Mouse (Mus musculus) frontal cortex, adult 2 months (tissue): Measurements from ENCODE around the gene Fn3k. TPM values are rescaled to one million over a fixed set of nuclear protein-coding genes. Genes with fewer than 3 reads are reported as not detected.

ENCODE experiments used
- DNase-seq, 2 experiments: peaks; one replicate each; pipeline ENCODE4 v3.0.0; 2022; ENCODE audit warnings: low spot score in 1 of 2; ENCODE audit errors: extremely low spot score in 1 of 2
- polyA plus RNA-seq: library from polyadenylated mRNA; depleted of rRNA; stranded (reverse); fragments of >200 nt; gene quantifications from 2 replicates; pipeline ENCODE4 v1.2.3, GENCODE M21; 2012; rRNA removed

The Fn3k gene
- polyA plus RNA-seq, 1 experiment = 44.7 TPM

DNA sequence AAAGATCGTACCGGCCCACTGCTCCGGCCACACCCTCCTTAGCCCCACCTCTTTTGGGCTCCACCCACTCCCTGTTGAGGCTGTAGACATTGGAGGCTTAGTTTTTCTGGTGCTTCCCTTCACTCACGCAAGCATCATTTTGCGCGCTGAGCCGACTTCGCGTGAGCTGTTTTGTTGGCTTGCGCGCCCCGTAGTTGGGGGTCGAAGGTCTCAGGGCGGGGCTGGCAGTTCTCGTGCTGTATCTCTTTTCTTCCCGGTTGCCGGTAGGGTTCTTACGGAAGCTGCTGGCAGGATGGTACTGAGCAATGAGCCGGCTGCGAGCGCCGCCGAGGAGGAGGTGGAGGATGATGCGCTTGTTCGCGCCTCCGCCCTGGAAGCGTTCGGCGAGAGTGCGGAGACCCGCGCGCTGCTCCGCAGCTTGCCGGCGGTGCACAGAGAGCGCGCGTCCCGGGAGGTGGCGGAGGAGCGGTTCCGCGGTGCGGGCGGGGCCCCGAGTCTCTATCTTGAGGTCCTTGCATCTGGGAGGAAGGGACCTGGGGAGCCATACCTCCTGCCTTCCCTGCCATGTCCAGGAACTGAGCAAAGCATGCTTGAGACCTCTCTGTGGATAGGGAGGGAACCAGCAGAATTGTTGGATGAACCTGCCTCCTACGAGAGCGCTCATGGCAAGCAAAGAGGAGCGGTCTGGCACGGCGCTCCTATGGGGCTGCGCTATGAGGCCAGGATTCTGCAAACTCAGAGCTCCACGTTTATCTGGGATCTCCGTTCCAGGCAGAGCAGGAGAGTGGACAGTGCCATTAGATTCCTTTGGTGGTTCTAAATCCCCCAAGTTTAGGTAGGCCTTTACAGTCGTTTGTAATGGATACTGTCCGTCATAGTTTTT is 17.3 kb downstream of the Fn3k start, which contains the start of gene Tbcd:
Gene Tbcd, plus strand, starts transcription at position 197 of the 883 bp plus-strand sequence.
- peak; percentile 94 to 99 for DNase-seq

DNA sequence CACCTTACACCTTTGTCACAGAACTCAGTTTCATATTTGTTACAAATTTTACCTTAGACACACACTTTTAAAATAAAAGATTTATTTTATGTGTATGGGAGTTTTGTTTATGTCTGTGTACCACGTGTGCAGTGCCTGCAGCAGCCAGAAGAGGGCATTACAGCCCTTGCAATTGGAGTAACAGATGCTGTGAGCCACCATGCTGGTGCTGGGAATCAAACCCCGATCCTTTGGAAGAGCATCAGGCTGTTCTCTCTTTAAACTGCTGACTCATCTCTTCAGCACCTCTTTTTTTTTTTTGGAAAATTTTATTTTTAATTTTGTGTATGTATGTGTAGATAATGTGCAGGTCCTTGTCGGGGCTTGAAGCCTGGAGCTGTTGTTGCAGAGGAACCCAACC is 23.2 kb downstream of the Fn3k start:
- no peak for DNase-seq

DNA sequence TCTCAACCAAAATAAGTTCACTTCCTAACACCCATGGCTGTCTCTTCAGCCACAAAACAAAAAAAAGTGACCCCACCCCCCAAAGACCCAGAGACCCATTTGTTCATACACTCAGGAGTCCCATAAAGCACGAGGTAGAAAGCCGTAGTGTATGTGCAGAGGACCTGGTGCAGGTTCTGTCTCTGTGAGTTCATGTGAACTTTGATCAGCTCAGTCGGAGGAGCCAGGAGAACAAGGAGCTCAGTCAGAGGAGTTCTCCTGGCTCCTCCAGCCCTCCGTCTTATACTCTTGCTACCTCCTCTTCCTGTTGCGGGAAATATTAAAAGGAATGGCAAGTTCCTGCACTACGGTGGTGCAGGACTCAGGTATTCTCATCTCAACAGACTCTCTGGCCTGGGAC is 32.7 kb downstream of the Fn3k start:
- no peak for DNase-seq

DNA sequence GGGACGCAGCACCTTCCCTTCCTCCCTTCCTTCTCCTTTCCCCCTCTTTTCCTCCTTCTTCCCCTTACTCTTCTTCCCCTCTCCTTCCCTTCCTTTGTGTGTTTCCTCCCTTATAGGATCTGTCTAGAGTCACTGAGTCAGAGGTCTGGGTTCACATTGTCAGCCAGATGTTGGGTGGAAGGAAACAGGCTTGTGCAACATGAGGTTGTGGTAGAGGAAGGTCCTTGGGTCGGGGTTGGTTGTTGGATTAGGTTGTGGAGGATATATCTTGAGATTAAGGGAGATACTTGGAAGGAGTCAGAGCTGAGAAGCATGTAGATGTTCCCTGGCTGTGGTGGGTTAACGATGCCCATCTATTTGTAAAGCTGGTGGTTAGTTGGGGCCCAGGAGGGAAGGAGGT is 40.1 kb downstream of the Fn3k start:
- no peak for DNase-seq

DNA sequence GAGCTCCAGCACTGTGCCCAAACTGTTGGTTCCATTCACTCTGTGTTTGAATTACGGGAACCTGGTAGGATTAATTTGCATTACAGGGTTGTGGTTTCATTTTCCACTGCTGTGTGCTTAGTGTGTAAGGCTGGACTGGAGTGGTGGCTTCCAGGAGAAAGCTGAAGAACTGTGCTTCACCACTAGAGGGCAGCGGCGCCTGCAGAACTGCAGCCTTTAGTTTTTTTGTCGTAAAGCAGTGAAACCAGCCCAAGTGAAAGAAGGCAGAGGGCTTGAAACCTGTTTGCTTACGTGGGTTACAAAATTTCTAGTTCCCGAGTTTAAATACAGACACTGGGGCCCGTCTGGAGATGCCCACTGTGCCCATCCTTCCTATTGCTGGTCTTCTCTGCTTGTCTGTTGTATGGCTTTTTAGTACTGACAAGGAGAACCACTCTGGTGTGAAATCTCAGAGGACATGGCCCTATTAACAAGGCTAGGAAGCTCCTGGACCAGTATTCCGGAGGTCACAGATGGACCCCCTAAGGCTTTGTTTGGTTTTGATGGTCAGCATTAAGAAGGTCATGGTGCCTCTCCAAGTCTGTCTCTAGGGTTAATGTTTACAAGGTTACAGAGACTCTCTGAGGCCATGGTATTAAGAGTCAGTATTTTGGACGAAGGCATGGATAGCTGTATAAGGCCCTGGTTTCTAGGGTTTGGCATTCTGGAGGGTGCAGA is 41.1 kb downstream of the Fn3k start:
- peak; percentile 17 to 83 for DNase-seq

DNA sequence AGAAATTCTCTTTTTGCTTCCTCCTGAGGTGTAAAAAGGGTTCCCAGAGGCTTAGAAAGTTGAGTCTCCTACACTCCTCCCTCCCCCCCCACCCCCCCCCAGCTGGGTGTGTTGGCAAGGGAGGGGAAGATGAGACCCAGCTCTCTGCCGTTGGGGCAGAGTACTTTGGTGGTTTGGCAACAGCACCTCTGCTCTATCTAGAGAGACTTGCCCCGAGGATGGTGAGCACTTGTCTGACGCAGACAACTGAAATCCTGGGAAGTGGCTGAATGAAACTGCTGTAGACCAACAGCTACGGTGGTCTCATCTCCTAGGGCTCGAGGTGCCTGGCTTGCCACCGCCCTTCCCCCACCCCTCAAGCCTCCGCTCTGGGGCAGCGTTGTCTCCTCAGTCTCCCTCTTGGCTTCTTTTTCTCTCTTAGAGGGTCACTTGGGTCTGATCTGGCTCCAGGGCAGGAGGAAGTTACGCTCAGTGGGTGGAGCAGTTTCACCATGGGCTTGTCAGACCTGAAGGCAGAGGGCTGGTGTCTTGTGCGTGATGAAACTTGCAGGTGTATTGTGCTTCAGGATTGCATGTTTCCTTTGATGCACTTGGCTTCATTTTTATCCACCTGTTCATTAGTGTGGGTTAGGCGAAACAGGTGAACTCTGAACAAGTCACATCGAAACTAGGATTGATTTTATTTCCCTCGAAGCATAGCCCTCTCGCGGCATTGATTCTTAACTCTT is 44.9 kb downstream of the Fn3k start:
- no peak for DNase-seq

DNA sequence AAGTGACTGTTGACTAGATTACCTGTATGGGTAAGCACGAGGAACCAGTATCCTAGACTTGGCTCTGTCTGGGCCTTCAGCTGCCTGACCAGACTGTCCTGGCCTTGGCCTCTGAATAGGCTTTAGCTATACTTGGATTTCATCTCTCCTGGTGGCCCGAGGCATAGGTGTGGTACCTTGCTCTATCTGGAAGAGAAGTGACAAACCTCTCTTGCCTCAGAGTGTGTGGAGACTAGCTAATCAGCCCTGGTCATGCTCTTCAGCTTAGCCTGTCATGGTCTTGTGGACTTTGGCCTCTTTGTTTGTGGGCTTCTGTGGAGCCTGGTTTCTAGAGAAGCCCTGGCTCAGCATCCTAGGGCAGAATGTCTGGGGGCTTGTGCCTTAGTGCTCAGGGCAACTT is 46.4 kb downstream of the Fn3k start:
- DNase-seq = no peak

DNA sequence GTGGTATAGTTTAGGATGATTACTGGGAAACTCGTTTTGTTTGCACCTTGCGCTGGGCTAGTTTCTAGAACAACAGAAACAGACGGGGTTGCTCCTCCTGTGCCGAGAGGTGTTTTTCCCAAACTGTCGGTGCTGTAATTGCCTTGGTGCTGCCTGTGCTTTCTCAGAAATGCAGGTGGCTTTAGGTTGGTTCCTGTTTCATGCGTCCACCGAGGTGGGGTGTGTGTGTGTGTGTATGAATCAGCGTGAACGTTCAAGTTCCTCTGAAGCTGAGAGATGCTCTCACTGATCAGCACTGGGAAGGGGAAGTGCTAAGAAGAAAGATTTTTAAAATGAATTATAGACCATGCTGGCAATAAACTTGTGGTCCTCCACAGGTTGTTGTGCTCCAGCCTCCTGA is 51.2 kb downstream of the Fn3k start:
- DNase-seq = no peak

DNA sequence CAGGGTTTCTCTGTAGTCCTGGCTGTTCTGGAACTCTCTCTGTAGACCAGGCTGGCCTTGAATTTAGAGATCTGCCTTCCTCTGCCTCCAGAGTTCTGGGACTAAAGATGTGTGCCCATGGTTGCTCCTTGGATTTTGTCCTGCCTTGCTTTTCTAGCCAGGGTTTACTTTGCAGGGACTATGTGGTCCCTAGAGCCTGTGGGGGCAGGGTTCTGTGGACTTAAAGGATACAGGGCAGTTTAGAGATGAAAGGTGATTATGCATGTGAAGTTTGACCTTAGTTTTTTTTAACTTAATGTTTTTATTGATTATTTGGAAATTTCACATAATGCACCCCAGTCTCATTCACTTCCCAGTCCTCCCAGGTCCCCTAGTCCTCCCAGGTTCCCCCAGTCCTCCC is 55.9 kb downstream of the Fn3k start:
- DNase-seq = no peak

Other genes with a start within 250 kb of the Fn3k start
- 67.3 and 70.2 TPM in 2 replicates for gene Hexdc, start 230.5 kb upstream of the Fn3k start, polyA plus RNA-seq
- gene Ogfod3, start 230.2 kb upstream of the Fn3k start, polyA plus RNA-seq = 7.6 and 8.9 TPM in 2 replicates
- gene Cybc1, start 205.6 kb upstream of the Fn3k start, polyA plus RNA-seq = 23.8 and 26.3 TPM in 2 replicates
- gene Narf, start 197.7 kb upstream of the Fn3k start, polyA plus RNA-seq = 39.7 and 40.6 TPM in 2 replicates
- 48.3 and 51.0 TPM in 2 replicates for gene Foxk2, start 174.9 kb upstream of the Fn3k start, polyA plus RNA-seq
- gene Wdr45b, start 80.5 kb upstream of the Fn3k start, polyA plus RNA-seq = 72.8 and 74.8 TPM in 2 replicates
- 50.7 and 51.4 TPM in 2 replicates for gene Rab40b, start 46.7 kb upstream of the Fn3k start, polyA plus RNA-seq
- 33.7 TPM in 2 replicates for gene Fn3krp, start 13.5 kb upstream of the Fn3k start, polyA plus RNA-seq
- 53.0 and 59.9 TPM in 2 replicates for gene Tbcd, start 17.0 kb downstream of the Fn3k start, polyA plus RNA-seq
- gene Zfp750, start 84.4 kb downstream of the Fn3k start, polyA plus RNA-seq = 0.08 and 0.15 TPM in 2 replicates
- 7.2 and 7.7 TPM in 2 replicates for gene B3gntl1, start 238.2 kb downstream of the Fn3k start, polyA plus RNA-seq